Mouse (Mus musculus) heart, embryonic 16.5 days (tissue): Measurements from ENCODE around the gene Plod1. TPM values are rescaled to one million over a fixed set of nuclear protein-coding genes. Genes with fewer than 3 reads are reported as not detected.
"Not testable (repeated sequence)": the region's sequence is repeated elsewhere in the genome, so short reads cannot be mapped to it uniquely, and the experiment has no call there.

Experiments used
- ATAC-seq: fragments of 200-750 bp; cut with Nextera tagmentation; replicated peaks from 2 replicates; pipeline ENCODE4 v1.8.0; 2017; ENCODE audit warnings: moderate number of reproducible peaks; ENCODE audit not compliant: insufficient read depth, low FRiP score; ENCODE audit errors: extremely low read depth
- H3K27ac ChIP-seq: fragments of 300-500 bp; sonication (generic); 2 replicates; pipeline ENCODE4 v1.5.1; 2014; ENCODE audit warnings: mild to moderate bottlenecking, low read length, control low read depth, moderate library complexity
- H3K27me3 ChIP-seq: fragments of 300-500 bp; sonication (generic); 2 replicates; pipeline ENCODE4 v1.6.1; 2014; ENCODE audit warnings: low read length, mixed read lengths; ENCODE audit not compliant: control insufficient read depth, insufficient read depth
- H3K36me3 ChIP-seq: fragments of 300-500 bp; sonication (generic); 2 replicates; pipeline ENCODE4 v1.6.1; 2014; ENCODE audit not compliant: control insufficient read depth, insufficient read depth
- H3K4me1 ChIP-seq: fragments of 300-500 bp; sonication (generic); 2 replicates; pipeline ENCODE4 v1.6.1; 2014; ENCODE audit warnings: low read length, mixed read lengths; ENCODE audit not compliant: control insufficient read depth, insufficient read depth
- H3K4me2 ChIP-seq: fragments of 300-500 bp; sonication (generic); 2 replicates; pipeline ENCODE4 v1.6.1; 2014; ENCODE audit warnings: low read depth, mild to moderate bottlenecking, control low read depth, low read length
- H3K4me3 ChIP-seq: fragments of 300-500 bp; sonication (generic); 2 replicates; pipeline ENCODE4 v1.5.1; 2014; ENCODE audit warnings: mild to moderate bottlenecking, control low read depth, low read length
- H3K9ac ChIP-seq: fragments of 300-500 bp; sonication (generic); 2 replicates; pipeline ENCODE4 v1.6.1; 2014; ENCODE audit warnings: low read length, control low read depth
- H3K9me3 ChIP-seq: fragments of 300-500 bp; sonication (generic); replicated peaks from 2 replicates; pipeline ENCODE4 v1.6.1; 2016; ENCODE audit warnings: low read length; ENCODE audit not compliant: control insufficient read depth
- WGBS: fragments of 180-500 bp; shearing (Covaris S2); extraction: QIAGEN DNeasy Blood & Tissue Kit; methylation state at CpG from one replicate; pipeline ENCODE4 v1.1.7; 2014; 5-methylcytosine and 5-hydroxymethylcytosine counted together
- polyA plus RNA-seq: library from polyadenylated mRNA; unstranded; fragments of >200 nt; fragmentation: Nextera tagmentation; extraction: Ambion mirVana; gene quantifications from 2 replicates; pipeline ENCODE4 v1.2.1, GENCODE M21; 2015

Plod1 gene
- polyA plus RNA-seq, 1 experiment from 2014 or later: 58.5 TPM

GRCm38 (mm10) chr4:147879456-147879855 lies 57.1 kb downstream of the Plod1 start:
- WGBS: 70% methylated on average over 2 of the region's 2 CpGs
- Histone ChIP-seq H3K4me1 (no peaks in the 10 kb centered on the region), H3K27me3 (no peaks in the 10 kb centered on the region), H3K9me3 (no peaks in the 10 kb centered on the region), H3K4me2 (no peak overlapping the region), H3K36me3 (peaks cover 82% of the 10 kb centered on the region), H3K27ac (no peak overlapping the region), H3K9ac (no peak overlapping the region), H3K4me3 (no peak overlapping the region)
- ATAC-seq: no peak

GRCm38 (mm10) chr4:147878537-147878936 lies 58.0 kb downstream of the Plod1 start:
- no peak overlapping the region for H3K4me3 ChIP-seq
- peaks cover 82% of the 10 kb centered on the region for H3K36me3 ChIP-seq
- H3K9me3 ChIP-seq: no peaks in the 10 kb centered on the region
- WGBS: 94% methylated on average over 9 of the region's 9 CpGs
- H3K27me3 ChIP-seq: no peaks in the 10 kb centered on the region
- no peaks in the 10 kb centered on the region for H3K4me1 ChIP-seq
- H3K9ac ChIP-seq: no peak overlapping the region
- H3K27ac ChIP-seq: no peak overlapping the region
- H3K4me2 ChIP-seq: no peak overlapping the region
- no peak for ATAC-seq

DNA sequence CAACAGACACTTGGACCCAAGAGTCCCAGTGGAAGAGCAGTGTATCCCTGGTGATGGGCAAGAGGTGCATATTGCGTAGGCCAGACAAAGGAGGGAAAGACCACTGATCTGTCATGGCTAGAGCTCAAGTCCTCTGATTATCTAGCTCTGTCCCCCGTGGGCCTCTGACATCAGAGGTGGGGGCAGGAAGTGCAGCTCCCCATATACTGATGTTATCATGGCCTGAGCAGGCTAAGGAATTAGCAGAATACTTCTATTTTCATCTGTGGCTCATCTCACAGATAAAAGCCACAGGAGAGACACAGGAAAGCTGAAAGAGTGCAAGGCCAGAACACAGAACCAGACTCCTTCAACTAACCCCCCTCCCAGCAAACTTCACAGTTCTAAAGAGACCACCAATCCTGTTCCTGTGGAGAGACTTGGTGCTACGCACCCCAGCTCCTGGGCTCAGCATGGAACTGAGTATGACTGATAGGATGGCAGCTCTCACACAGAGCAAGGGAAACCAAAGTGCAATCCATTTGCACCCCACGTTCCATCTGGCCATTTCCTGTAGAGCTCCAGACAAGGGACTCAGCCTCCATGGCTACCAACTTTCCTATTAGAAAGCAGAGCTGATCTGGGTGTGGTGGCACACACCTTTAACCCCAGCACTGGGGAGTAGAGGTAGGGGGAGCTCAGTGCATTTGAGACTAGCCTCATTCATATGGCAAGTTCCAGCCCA lies 60.6 kb downstream of the Plod1 start:
- 74% methylated on average over 4 of the region's 4 CpGs for WGBS
- peaks cover 7% of the 10 kb centered on the region for H3K4me1 ChIP-seq
- ATAC-seq: no peak
- H3K4me3 ChIP-seq: no peak overlapping the region
- H3K9me3 ChIP-seq: no peaks in the 10 kb centered on the region
- H3K9ac ChIP-seq: no peak overlapping the region
- H3K36me3 ChIP-seq: peaks cover 76% of the 10 kb centered on the region
- no peak overlapping the region for H3K27ac ChIP-seq
- no peak overlapping the region for H3K4me2 ChIP-seq
- no peaks in the 10 kb centered on the region for H3K27me3 ChIP-seq

DNA sequence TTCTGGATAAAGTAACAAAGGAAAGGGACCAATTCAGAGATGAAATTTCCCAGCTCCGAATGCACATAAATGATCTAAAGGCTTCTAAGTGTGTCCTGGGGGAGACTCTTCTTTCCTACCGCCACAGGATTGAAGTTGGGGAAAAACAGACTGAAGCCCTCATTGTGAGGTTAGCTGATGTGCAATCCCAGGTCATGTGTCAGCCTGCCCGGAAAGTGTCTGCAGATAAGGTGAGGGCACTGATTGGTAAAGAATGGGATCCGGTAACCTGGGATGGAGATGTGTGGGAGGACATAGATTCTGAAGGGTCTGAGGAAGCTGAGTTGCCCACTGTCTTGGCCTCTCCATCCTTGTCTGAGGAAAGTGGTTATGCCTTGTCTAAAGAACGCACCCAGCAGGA lies 67.3 kb downstream of the Plod1 start:
- H3K27ac ChIP-seq: peak overlapping the region; percentile 86
- H3K9ac ChIP-seq: peak overlapping the region; percentile 77
- H3K4me1 ChIP-seq: peaks cover 29% of the 10 kb centered on the region
- H3K4me2 ChIP-seq: peak overlapping the region; percentile 85
- ATAC-seq: no peak
- H3K36me3 ChIP-seq: peaks cover 30% of the 10 kb centered on the region
- 3% methylated on average over 5 of the region's 5 CpGs for WGBS
- peak overlapping the region; percentile 93 for H3K4me3 ChIP-seq
- no peaks in the 10 kb centered on the region for H3K9me3 ChIP-seq
- no peaks in the 10 kb centered on the region for H3K27me3 ChIP-seq

GRCm38 (mm10) chr4:147868450-147869031 lies 68.0 kb downstream of the Plod1 start, which contains the start of the genes Miip and Fv1:
TSS of gene Miip (minus strand) at chr4:147868816.
TSS of gene Fv1 (plus strand) at chr4:147868979.
- Histone ChIP-seq H3K9me3 (no peaks in the 10 kb centered on the region), H3K27ac (peak within 1 kb of the TSS; percentile 87), H3K4me2 (peak within 1 kb of the TSS; percentile 85), H3K9ac (peak within 1 kb of the TSS; percentile 89), H3K4me3 (peak within 1 kb of the TSS; percentile 93), H3K4me1 (peaks cover 29% of the 10 kb centered on the region), H3K27me3 (no peaks in the 10 kb centered on the region), H3K36me3 (peaks cover 25% of the 10 kb centered on the region)
- ATAC-seq: peak; percentile 98
- WGBS: under 1% methylated on average over 30 of the region's 30 CpGs

DNA sequence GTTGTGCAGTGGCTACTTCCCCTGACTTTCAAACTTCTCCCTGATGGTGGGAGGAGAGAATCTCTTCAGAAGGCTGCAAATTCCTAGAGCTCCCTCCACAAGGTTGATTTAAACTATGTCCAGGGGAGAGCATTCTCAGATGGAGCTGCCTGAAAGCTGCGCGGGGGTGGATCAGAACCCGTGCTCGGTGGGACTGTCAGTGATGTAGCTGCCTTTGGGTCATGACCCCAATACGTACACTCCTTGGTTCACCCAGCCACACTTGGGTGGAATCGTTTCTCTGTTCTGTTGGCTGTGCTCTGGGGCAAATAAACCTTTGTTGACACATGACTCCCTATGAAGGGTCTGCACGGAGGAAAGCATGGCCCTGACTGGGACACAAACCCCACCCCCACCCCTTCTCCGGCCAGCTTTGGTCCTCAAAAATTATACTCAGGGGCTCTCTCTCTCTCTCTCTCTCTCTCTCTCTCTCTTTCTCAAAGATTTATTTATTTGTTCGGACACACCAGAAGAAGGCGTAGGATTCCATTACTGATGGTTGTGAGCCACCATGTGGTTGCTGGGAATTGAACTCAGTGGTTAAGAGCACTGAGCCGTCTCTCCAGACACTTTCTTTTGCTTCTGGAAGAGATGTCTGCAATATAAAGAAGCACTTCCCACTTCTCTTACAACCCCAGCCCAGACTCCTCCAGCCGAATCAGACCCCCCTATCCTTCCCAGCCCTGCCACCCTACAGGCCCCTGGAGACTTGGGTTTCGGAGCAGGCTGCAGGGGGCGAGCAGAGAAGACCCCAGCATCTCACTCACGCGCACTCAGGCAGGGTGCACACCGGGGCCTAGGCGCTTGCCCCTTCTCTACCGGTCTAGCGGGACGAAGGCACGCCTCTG lies 68.8 kb downstream of the Plod1 start:
- H3K9me3 ChIP-seq: no peaks in the 10 kb centered on the region
- H3K4me2 ChIP-seq: peak overlapping the region; percentile 76
- H3K4me1 ChIP-seq: peaks cover 26% of the 10 kb centered on the region
- peak; percentile 1; the same call in 1 of the 2 replicates for ATAC-seq
- 6% methylated on average over 22 of the region's 22 CpGs for WGBS
- H3K27me3 ChIP-seq: no peaks in the 10 kb centered on the region
- peak overlapping the region; percentile 89 for H3K9ac ChIP-seq
- H3K4me3 ChIP-seq: peak overlapping the region; percentile 93
- H3K36me3 ChIP-seq: peaks cover 24% of the 10 kb centered on the region
- H3K27ac ChIP-seq: peak overlapping the region; percentile 87

- H3K36me3 ChIP-seq: peaks cover 28% of the 10 kb centered on the region
- 39% methylated on average over 3 of the region's 3 CpGs for WGBS
- not testable (repeated sequence) for H3K27me3 ChIP-seq, H3K4me2 ChIP-seq, H3K9me3 ChIP-seq, H3K9ac ChIP-seq, H3K27ac ChIP-seq, H3K4me3 ChIP-seq, ATAC-seq
- H3K4me1 ChIP-seq: peaks cover 22% of the 10 kb centered on the region
Observed at GRCm38 (mm10) chr4:147866793-147867192, 69.8 kb downstream of the Plod1 start.

- no peak overlapping the region for H3K4me3 ChIP-seq
- no peaks in the 10 kb centered on the region for H3K9me3 ChIP-seq
- 96% methylated on average over 9 of the region's 9 CpGs for WGBS
Observed at GRCm38 (mm10) chr4:147866056-147866455, 70.5 kb downstream of the Plod1 start.

More at GRCm38 (mm10) chr4:147866056-147866455, 70.5 kb downstream of the Plod1 start:
- no peak overlapping the region for H3K9ac ChIP-seq
- H3K4me1 ChIP-seq: peaks cover 22% of the 10 kb centered on the region
- H3K36me3 ChIP-seq: peaks cover 29% of the 10 kb centered on the region
- no peak overlapping the region for H3K4me2 ChIP-seq
- no peaks in the 10 kb centered on the region for H3K27me3 ChIP-seq
- H3K27ac ChIP-seq: no peak overlapping the region
- ATAC-seq: no peak
